14 mouse cellular contexts compared by ENCODE assay signal in the genomic region with DNA sequence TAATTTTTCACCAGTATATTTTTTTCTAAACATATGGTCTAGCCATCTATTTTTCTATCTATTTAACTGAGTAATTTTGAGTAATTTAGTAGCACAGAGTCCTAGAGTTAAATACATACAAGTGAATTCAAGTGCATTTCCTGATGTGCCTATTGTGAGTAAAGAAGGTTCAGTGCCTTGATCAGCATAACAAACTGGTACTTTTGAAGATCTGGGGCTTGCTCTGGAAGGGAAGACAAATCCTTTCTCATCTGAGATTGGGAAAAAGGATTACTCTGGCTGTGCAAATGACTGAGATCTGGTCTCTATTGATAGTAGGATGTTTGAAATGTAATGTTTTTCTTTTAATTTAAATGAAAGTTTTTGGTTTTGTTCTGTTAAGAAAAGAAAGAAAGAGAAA.
"Had no signal": no experiment of that assay in that cellular context is flagged by ENCODE, and none has a peak within 500 bp of the region (broad histone marks: within the 10 kb centered on the region; RNA-seq: fewer than 3 reads in every experiment).

No protein-coding gene starts in this region.

- DNase-seq: heart, postnatal 10 days; heart, postnatal 14 days; heart, postnatal 36 days; kidney, adult 11 months; kidney, adult 18-20 months; kidney, adult 2 months; kidney, adult 8-10 months; kidney, postnatal 10 days; kidney, postnatal 14 days; kidney, postnatal 25 days; kidney, postnatal 36 days; kidney, postnatal 4 days; layer of hippocampus, adult 9-11 months; layer of hippocampus, postnatal 36 days had no signal
